ENCODE assay signal across 26 mouse cellular contexts in genomic region chrX:23495199-23495598, GRCm38 (mm10).
DNase-seq lines count a peak whose midpoint lies in the region; ATAC-seq and TF ChIP-seq lines count a peak whose summit lies in the region.
"Had no signal": no experiment of that assay in that cellular context is flagged by ENCODE, and none has a peak within 500 bp of the region (broad histone marks: within the 10 kb centered on the region; RNA-seq: fewer than 3 reads in every experiment).

No protein-coding gene starts in this region.

- H3K79me2 ChIP-seq in myocyte (ENCODE audit: control insufficient read depth, insufficient read depth): no peaks in the 10 kb centered on the region

- no peak for TF ChIP-seq POLR2A in brain, embryonic 14.5 days (IDR thresholded peaks at IDR 0.05; ENCODE audit: borderline replicate concordance, extremely low read depth, insufficient read depth, insufficient read length, poor library complexity, severe bottlenecking)
- TF ChIP-seq POLR2A in myocyte (IDR thresholded peaks at IDR 0.05; ENCODE audit: insufficient read length, low read depth): no peak

- H3K9ac ChIP-seq in embryonic facial prominence, embryonic 14.5 days (ENCODE audit: low read depth, low read length): no peak overlapping the region
- no peak overlapping the region for H3K9ac ChIP-seq in midbrain, embryonic 11.5 days (ENCODE audit: low read length)
- H3K9ac ChIP-seq in midbrain, postnatal 0 days (replicated peaks; ENCODE audit: low read length, poor library complexity, severe bottlenecking): no peak overlapping the region
- H3K9ac ChIP-seq: embryonic facial prominence, embryonic 13.5 days; heart, embryonic 12.5 days; neural tube, embryonic 12.5 days had no signal

- peak; percentile 41 for DNase-seq in embryonic facial prominence, embryonic 14.5 days (ENCODE audit: low spot score)
- DNase-seq in embryonic facial prominence, embryonic 10.5 days (ENCODE audit: low spot score): no peak
- DNase-seq in midbrain, embryonic 11.5 days (ENCODE audit: low spot score, missing footprints): no peak
- no peak for DNase-seq in midbrain, postnatal 0 days (ENCODE audit: low spot score)
- DNase-seq in brain, embryonic 14.5 days (ENCODE audit: low read depth): peak; percentile 33
- no peak for DNase-seq in cerebellum, adult 9-10 months
- DNase-seq: adrenal gland, postnatal 10 days; cerebellum, adult 11 months; cerebellum, adult 9-11 months; heart, adult 2 months; kidney, adult 18-20 months; layer of hippocampus, adult 9-11 months; lung, postnatal 4 days; thymus, adult 2 months; thymus, postnatal 36 days had no signal

- no peaks in the 10 kb centered on the region for H3K9me3 ChIP-seq in embryonic facial prominence, embryonic 14.5 days (ENCODE audit: control insufficient read depth, low read length)
- H3K9me3 ChIP-seq in embryonic facial prominence, embryonic 10.5 days: no peaks in the 10 kb centered on the region
- H3K9me3 ChIP-seq in midbrain, embryonic 11.5 days (ENCODE audit: control insufficient read depth, low read length): no peaks in the 10 kb centered on the region
- no peaks in the 10 kb centered on the region for H3K9me3 ChIP-seq in midbrain, postnatal 0 days (ENCODE audit: low read length)
- H3K9me3 ChIP-seq: embryonic facial prominence, embryonic 13.5 days; heart, embryonic 12.5 days; megakaryocyte, embryonic 14.5 days; neural tube, embryonic 12.5 days had no signal

- no peaks in the 10 kb centered on the region for H3K36me3 ChIP-seq in embryonic facial prominence, embryonic 14.5 days (ENCODE audit: control insufficient read depth, insufficient read depth, low read length)
- H3K36me3 ChIP-seq in embryonic facial prominence, embryonic 10.5 days (replicated peaks): no peaks in the 10 kb centered on the region
- no peaks in the 10 kb centered on the region for H3K36me3 ChIP-seq in midbrain, embryonic 11.5 days (ENCODE audit: control insufficient read depth, insufficient read depth, low read length)
- no peaks in the 10 kb centered on the region for H3K36me3 ChIP-seq in midbrain, postnatal 0 days (ENCODE audit: insufficient read depth, low read length)
- no peaks in the 10 kb centered on the region for H3K36me3 ChIP-seq in myocyte (ENCODE audit: control insufficient read depth, insufficient read depth)
- H3K36me3 ChIP-seq: embryonic facial prominence, embryonic 13.5 days; heart, embryonic 12.5 days; neural tube, embryonic 12.5 days had no signal

- WGBS in embryonic facial prominence, embryonic 14.5 days: 20% methylated on average over 1 of the region's 1 CpGs
- 27% methylated on average over 1 of the region's 1 CpGs for WGBS in embryonic facial prominence, embryonic 10.5 days
- 40% methylated on average over 1 of the region's 1 CpGs for WGBS in midbrain, embryonic 11.5 days
- 38% methylated on average over 1 of the region's 1 CpGs for whole genome bisulfite sequencing in midbrain, postnatal 0 days

- H3K4me3 ChIP-seq in embryonic facial prominence, embryonic 14.5 days (ENCODE audit: low read depth, low read length): no peak overlapping the region
- no peak overlapping the region for H3K4me3 ChIP-seq in embryonic facial prominence, embryonic 10.5 days
- no peak overlapping the region for H3K4me3 ChIP-seq in midbrain, embryonic 11.5 days (ENCODE audit: low read depth, low read length)
- no peak overlapping the region for H3K4me3 ChIP-seq in midbrain, postnatal 0 days (ENCODE audit: low read depth, low read length)
- no peak overlapping the region for H3K4me3 ChIP-seq in myocyte
- H3K4me3 ChIP-seq: embryonic facial prominence, embryonic 13.5 days; erythroblast, embryonic 14.5 days; heart, adult 2 months; heart, embryonic 12.5 days; megakaryocyte, embryonic 14.5 days; neural tube, embryonic 12.5 days had no signal

- no peak for TF ChIP-seq CTCF in midbrain, postnatal 0 days (IDR thresholded peaks at IDR 0.05)
- no peak for TF ChIP-seq CTCF in brain, embryonic 14.5 days (IDR thresholded peaks at IDR 0.05; ENCODE audit: borderline replicate concordance, extremely low read depth, insufficient read depth, insufficient read length)

- H3K27me3 ChIP-seq in embryonic facial prominence, embryonic 14.5 days (replicated peaks; ENCODE audit: control insufficient read depth, insufficient read depth, low read length): no peaks in the 10 kb centered on the region
- no peaks in the 10 kb centered on the region for H3K27me3 ChIP-seq in embryonic facial prominence, embryonic 10.5 days (replicated peaks; ENCODE audit: low read depth, poor library complexity, severe bottlenecking)
- H3K27me3 ChIP-seq in midbrain, embryonic 11.5 days (ENCODE audit: control insufficient read depth, insufficient read depth, low read length): no peaks in the 10 kb centered on the region
- no peaks in the 10 kb centered on the region for H3K27me3 ChIP-seq in midbrain, postnatal 0 days (ENCODE audit: insufficient read depth, low read length)
- H3K27me3 ChIP-seq in myocyte (ENCODE audit: control insufficient read depth, insufficient read depth, insufficient read length): no peaks in the 10 kb centered on the region
- H3K27me3 ChIP-seq: embryonic facial prominence, embryonic 13.5 days; heart, embryonic 12.5 days; megakaryocyte, embryonic 14.5 days; neural tube, embryonic 12.5 days had no signal

- H3ac ChIP-seq in myocyte (ENCODE audit: control insufficient read depth, insufficient read length): no peak overlapping the region

- peak; percentile 60; the same call in 1 of the 2 replicates for ATAC-seq in embryonic facial prominence, embryonic 14.5 days (ENCODE audit: low read depth)
- peak; percentile 64; the same call in 1 of the 2 replicates for ATAC-seq in midbrain, embryonic 11.5 days (ENCODE audit: low FRiP score)
- ATAC-seq in midbrain, postnatal 0 days (ENCODE audit: low FRiP score): no peak
- ATAC-seq: forebrain, embryonic 16.5 days; hindbrain, embryonic 16.5 days; Patski had no signal

- no peak overlapping the region for H3K4me2 ChIP-seq in embryonic facial prominence, embryonic 14.5 days (ENCODE audit: low read depth, low read length)
- H3K4me2 ChIP-seq in midbrain, embryonic 11.5 days: no peak overlapping the region
- H3K4me2 ChIP-seq in midbrain, postnatal 0 days (ENCODE audit: low read depth, low read length, poor library complexity, severe bottlenecking): no peak overlapping the region
- H3K4me2 ChIP-seq in myocyte (ENCODE audit: low read depth): no peak overlapping the region
- H3K4me2 ChIP-seq: embryonic facial prominence, embryonic 13.5 days; heart, embryonic 12.5 days; liver, embryonic 11.5 days; neural tube, embryonic 12.5 days had no signal

- H3K27ac ChIP-seq in embryonic facial prominence, embryonic 14.5 days (replicated peaks; ENCODE audit: low read depth, low read length): no peak overlapping the region
- no peak overlapping the region for H3K27ac ChIP-seq in embryonic facial prominence, embryonic 10.5 days (replicated peaks)
- no peak overlapping the region for H3K27ac ChIP-seq in midbrain, embryonic 11.5 days (ENCODE audit: low read depth, low read length)
- H3K27ac ChIP-seq in midbrain, postnatal 0 days (ENCODE audit: low read depth, low read length): no peak overlapping the region
- H3K27ac ChIP-seq: embryonic facial prominence, embryonic 13.5 days; heart, adult 2 months; kidney, postnatal 0 days; neural tube, embryonic 12.5 days had no signal

- no peaks in the 10 kb centered on the region for H3K4me1 ChIP-seq in embryonic facial prominence, embryonic 14.5 days (ENCODE audit: control insufficient read depth, insufficient read depth, low read length)
- no peaks in the 10 kb centered on the region for H3K4me1 ChIP-seq in embryonic facial prominence, embryonic 10.5 days
- no peaks in the 10 kb centered on the region for H3K4me1 ChIP-seq in midbrain, embryonic 11.5 days (ENCODE audit: control insufficient read depth, insufficient read depth, low read length)
- no peaks in the 10 kb centered on the region for H3K4me1 ChIP-seq in midbrain, postnatal 0 days (ENCODE audit: insufficient read depth, low read length)
- H3K4me1 ChIP-seq: embryonic facial prominence, embryonic 13.5 days; heart, embryonic 12.5 days; megakaryocyte, embryonic 14.5 days; neural tube, embryonic 12.5 days had no signal

TF ChIP-seq in myocyte, 11 proteins besides CTCF, POLR2A, EP300 and RAD21:
- no peak for TF ChIP-seq SRF (IDR thresholded peaks at IDR 0.05; ENCODE audit: control insufficient read depth, insufficient read length, low read depth)
- no peak for TF ChIP-seq TCF3 (IDR thresholded peaks at IDR 0.05; ENCODE audit: insufficient read length, low read depth)
- TF ChIP-seq MYOG (IDR thresholded peaks at IDR 0.05; ENCODE audit: control insufficient read depth in 1 of 3, insufficient read depth in 1 of 3, insufficient read length in 2 of 3, low read depth in 2 of 3): peak in 1 of 3 experiments; percentile 52
- peak in 2 of 3 experiments; percentile 3 to 68 for TF ChIP-seq MYOD1 (IDR thresholded peaks at IDR 0.05; ENCODE audit: control insufficient read depth in 1 of 3, insufficient read length in 2 of 3, low read depth in 2 of 3)

Comparison
In these comparisons a context has a peak if more than half of its experiments do, and no peak if none do; other contexts are left out.
1. DNase-seq: peak in embryonic facial prominence, embryonic 14.5 days (single experiment) and brain, embryonic 14.5 days (single experiment); none in embryonic facial prominence, embryonic 10.5 days (single experiment), midbrain, embryonic 11.5 days (single experiment), midbrain, postnatal 0 days (single experiment) and cerebellum, adult 9-10 months (single experiment).